Mouse (Mus musculus) thymus, postnatal 4 days (tissue): ENCODE data around the gene Tacr2.
A peak's percentile ranks its signal among the peaks of the same experiment; 100 is the strongest.

Experiments
- DNase-seq: peaks from one replicate; pipeline ENCODE4 v3.0.0; 2021

The Tacr2 gene

GRCm38 (mm10) chr10:62252000-62252488, at the start of gene Tacr2:
TSS of gene Tacr2 (plus strand) at chr10:62252438.
- DNase-seq: no peak

GRCm38 (mm10) chr10:62202574-62202973, 49.7 kb upstream of the Tacr2 start:
- DNase-seq: no peak

GRCm38 (mm10) chr10:62208241-62208896, 43.9 kb upstream of the Tacr2 start:
- DNase-seq: no peak

DNA sequence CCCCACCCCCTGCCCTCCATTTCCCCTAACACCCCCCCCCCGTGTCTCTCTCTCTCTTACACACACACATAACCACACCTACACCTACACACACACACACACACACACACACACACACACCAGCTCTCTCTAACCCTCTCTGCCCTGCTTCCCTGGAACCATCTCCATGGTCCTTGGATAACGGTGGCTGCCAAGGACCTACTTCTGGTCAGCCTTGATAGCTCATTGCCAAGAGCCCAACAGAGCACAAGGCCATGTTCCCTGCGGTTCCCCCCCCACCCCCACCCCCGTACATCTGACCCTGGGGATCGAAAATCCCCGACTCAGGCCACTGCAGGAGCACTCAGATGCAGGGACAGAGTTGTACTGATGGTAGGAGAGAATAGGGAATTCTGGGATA, 40.9 kb upstream of the Tacr2 start:
- no peak for DNase-seq

DNA sequence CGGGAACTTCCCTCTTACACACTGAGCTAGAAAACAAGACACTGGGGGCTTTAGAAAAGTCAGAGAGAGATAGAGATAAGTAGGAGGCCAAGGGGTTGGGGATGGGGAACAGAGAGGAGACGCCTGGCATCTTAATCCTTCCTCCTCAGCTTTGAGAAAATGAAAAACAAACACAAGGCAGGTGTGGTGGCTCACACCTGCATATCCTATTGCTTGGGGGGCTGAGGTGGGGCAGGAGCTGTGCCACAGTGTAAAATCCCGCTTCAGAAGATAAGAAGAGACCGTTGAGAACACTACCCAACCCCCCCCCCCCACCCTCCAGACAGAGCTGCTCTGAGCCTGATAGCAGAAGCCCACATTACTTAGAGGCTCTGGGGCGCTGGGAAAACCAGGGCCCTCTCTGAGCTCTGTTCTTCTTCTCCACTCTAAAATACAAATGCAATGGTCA, 37.0 kb upstream of the Tacr2 start:
- peak; percentile 24 for DNase-seq

GRCm38 (mm10) chr10:62215633-62216032, 36.6 kb upstream of the Tacr2 start:
- no peak for DNase-seq

GRCm38 (mm10) chr10:62216595-62216994, 35.6 kb upstream of the Tacr2 start:
- no peak for DNase-seq

DNA sequence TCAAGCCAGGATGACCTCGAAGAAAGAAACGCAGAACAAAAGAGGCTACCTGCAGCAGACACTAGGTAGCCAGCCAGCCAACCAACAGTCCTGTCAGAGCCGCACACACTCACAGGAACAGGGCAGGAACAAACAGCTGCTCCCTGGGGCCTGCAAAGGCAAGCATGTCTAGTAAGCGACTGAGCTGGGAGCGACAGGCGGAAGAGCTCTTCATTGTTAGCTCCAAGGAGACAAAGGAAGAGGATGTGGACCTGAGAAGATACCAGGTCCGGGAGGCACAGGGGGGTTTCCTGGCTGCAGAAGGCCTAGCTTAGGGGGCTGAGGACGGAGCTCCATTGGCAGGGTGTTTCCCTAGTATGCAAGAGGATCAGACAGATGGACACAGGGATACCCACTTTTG, 35.0 kb upstream of the Tacr2 start:
- no peak for DNase-seq

DNA sequence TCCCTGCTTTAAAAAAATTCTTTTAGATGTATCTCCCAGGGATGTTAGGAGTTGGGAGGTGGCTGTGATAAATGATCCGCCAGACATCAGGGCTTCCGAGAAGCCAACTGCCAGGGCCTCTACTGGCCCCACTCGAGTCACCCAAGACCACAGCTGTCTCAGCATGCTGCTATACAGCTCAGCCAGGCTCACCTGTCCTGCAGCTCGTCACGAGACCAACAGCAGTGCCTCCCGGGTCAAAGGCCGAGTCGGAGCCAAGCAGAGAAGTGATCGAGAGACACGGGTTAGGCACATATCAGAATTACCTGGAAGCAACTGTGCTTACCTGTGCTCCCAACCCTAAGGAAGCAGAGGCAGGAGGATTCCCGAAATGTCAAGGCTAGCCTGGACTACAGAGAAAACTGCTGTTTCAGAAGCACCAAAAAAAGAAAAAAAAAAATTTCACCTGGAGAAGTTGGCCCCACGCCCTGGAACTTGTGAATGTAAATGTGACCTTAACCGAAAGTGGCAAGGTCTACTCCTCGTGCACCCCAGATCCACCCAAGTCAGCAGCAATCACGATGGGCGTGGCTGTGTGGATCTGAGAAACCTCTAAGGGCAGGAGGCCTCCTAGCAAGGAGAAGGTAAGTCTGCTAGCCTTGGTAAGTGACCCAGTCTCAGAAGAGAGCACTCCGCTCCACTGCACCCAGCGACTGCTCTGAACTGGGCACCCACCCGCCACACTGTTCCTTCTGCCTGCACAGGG, 34.0 kb upstream of the Tacr2 start:
- no peak for DNase-seq

DNA sequence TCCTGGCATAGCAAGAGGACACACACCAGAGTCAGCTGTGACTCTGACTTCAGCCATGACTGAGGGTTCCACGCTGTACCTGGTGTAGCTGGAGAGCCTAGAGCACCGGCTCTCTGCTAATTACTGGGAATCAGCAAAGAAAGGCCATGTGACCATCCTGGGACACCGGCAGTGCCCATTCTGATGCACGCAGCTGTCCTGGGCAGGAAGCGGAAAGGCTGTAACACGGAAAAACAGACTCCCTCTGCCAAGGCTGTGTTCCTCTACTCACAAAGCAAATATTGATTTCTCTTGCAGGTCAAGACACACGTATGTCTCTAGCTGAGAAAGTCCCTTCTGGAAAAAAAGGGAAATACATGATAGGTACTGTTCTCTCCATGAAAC, 33.5 kb upstream of the Tacr2 start:
- no peak for DNase-seq

DNA sequence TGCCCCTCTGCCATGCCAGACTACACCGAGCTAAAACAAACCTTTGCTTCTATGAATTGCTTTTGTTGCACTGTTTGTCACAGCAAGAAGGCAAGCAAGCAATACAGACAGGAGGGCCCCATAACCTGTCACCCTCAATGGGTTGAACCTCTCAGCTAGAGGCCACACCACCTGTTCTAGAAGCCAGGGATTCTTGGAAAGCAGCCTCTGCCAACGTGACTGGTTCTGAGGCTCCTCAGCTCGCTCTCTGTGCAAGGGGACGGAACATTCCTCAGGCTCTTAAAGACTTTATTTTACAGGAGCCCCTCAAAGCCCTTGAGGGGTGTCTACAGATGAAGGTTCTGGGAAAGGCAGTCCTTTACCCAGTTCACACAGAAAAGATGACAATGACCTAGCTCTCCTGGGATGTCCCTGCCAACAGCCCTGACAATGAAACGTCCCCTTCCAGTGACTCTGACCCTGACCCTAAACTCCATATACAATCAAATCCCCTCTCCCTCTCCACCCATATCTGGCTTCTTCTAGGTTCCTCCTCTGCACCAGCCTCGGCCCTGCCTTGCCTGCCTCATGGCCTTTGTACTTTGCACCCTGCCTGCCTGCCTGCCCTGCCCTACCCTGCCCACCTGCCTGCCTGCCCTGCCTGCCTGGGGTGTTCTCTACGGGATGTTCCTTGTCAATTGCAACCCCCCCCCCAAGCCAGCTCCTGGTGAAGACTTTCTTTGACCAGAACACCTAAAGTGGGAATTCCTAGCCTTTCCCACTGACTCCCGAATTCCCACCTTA, 31.3 kb upstream of the Tacr2 start:
- DNase-seq: no peak

GRCm38 (mm10) chr10:62221647-62222046, 30.6 kb upstream of the Tacr2 start:
- no peak for DNase-seq

DNA sequence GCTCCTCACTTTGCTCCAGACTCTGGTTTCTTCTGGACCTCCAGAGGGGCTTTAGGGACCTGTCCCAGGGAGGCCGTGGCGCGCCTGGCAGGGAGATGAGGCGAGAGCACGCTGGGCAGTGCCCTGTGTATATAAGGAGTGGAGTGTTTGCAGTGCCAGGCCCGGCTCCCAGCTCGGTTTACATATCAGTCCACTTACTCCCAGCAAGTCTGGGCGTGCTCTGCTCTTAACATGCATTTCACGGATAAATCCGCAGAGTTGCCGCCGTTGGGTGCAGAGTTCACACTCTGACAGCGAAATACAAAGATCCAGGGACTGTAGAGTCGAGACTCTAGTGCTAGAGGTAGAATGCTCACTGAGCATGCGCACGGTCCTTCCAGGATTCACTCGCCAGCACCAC, 29.5 kb upstream of the Tacr2 start:
- DNase-seq: no peak

DNA sequence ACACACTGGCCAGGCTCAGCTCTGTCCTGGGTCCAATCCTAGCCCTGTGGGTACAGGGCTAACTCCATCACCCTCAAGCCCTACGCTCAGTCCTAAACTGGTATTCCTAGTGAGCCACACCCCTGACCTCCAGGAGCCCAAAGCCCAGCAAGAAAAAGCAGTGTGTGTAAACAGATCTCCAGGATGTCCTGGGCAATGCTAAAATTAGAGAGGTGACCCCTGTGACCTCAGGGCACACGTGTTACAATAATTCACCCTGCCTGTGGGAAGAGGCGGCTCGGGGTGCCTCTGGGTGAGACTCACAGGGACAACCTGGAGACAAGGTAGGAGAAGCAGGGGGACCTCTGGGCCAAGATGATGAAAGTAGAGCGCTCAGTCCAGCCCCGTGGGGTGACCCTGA, 28.0 kb upstream of the Tacr2 start:
- no peak for DNase-seq

DNA sequence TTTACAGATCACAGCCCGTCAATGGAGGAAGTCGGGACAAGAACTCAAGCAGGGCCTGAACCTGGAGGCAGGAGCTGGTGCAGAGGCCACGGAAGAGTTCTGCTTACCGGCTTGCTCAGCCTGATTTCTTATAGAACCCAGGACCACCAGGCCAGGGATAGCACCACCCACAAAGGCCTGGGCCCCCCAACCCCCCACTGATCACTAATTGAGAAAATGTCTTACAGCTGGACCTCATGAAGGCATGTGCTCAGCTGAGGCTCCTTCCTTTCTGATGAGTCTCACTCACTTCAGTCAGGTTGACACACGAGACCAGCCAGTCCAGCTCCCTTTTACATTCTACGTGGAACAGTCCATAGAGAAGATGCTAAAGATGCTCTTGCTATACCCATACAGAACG, 26.4 kb upstream of the Tacr2 start:
- DNase-seq: no peak

- no peak for DNase-seq
Observed at GRCm38 (mm10) chr10:62228126-62228525, 24.1 kb upstream of the Tacr2 start.

DNA sequence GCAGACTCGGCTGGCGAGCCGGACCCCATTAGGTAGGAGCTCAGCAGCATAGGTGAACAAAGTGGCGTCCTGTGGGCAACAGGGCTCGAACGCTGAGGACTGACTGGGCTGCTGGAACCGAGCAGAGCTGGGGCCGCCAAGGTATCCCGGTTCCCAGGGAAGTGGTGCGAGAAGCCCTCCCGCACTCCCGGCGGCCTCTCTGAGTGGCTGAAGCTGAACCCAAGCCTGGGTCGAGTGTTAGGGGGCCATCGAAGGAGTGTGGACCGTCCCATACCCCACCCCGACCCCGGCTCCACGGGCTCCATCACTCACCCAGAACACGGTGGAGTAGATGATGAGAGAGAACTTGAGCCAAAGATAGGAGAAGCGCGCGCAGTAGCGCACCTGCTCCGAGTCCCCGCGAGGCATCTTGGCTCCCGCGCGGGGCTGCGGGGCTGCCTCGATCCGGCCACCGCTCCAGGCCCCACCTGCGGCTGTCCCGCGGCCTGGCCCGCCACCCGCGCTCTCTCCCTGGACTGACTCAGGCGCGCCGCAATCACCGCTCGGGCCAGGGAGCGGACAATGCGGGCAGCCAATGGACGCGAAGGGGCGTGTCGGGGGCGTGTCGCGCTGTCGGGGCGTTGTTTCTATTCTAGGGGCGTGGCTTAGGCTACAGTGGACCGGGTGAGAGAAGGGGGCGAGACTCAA, 21.4 kb upstream of the Tacr2 start, which contains the start of gene Tspan15:
Tspan15 (minus strand) TSS at position 544 of the 687 bp plus-strand sequence.
- DNase-seq: peak; percentile 86

GRCm38 (mm10) chr10:62231395-62231732, 20.9 kb upstream of the Tacr2 start:
- no peak for DNase-seq

- no peak for DNase-seq
Observed at GRCm38 (mm10) chr10:62231811-62232210, 20.4 kb upstream of the Tacr2 start.

DNA sequence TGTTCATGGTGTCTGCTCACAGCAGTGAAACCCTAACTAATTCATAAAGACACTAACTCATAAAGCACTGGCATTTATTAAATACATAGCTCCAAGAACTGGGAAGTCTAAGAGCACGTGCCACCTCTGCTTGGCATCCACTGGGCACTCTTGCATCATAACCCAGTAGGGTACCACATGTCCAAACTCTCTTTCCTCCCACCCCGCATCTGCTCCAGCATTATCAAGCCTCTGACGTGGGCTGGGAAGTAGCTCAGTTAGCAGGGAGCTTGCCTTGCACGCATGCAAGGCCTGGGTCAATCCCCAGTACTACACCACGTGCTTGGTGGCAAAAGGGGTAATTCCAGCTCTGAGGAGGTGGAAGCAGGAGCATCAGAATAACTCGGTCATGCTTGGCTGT, 16.1 kb upstream of the Tacr2 start:
- DNase-seq: no peak

DNA sequence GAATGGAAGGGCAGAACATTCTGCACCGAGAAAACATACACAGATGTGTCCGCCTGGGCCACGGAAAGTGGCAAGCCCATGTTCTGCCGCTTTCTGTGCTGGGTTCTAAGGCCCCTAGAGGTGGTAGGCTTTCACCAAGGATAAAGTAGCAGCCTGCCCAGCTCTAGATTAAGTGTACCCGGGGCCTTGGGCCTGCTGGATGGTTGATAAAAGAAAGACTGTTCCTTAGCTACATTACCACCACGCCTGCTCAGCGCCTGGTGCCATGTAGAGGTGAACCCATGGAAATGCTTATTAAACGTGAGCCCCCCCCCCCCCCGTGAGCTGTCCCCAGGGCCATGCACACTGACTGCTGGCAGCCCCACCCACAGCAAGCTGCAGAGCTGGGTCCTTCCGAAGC, 15.0 kb upstream of the Tacr2 start:
- DNase-seq: no peak

- no peak for DNase-seq
Observed at GRCm38 (mm10) chr10:62238688-62239087, 13.6 kb upstream of the Tacr2 start.

DNA sequence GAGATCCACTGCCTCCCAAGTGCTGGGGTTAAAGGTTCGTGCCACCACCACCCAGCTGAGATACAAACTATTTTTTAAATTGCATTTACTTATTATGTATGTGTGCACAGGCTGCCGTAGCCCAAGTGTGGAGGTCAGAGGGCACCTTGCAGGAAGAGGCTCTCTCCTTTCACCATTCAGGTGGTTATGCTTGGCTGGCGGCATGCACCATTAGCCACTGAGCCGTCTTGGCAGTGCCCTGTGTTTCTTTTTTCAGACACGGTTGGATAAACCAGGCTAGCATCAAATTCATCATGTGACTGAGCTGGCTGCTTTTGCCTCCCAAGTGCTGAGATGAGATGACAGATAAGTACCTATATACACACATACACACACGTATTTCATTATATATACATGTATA, 13.0 kb upstream of the Tacr2 start:
- DNase-seq: no peak
